In genomic region chr6:113695766-113696355, GRCm38 (mm10) we compare ENCODE assay signal across 9 mouse cellular contexts. TPM values are rescaled to one million over a fixed set of nuclear protein-coding genes. Genes with fewer than 3 reads are reported as not detected.
DNase-seq lines count a peak whose midpoint lies in the region; ATAC-seq and TF ChIP-seq lines count a peak whose summit lies in the region.
"Had no signal": no experiment of that assay in that cellular context is flagged by ENCODE, and none has a peak within 500 bp of the region (broad histone marks: within the 10 kb centered on the region; RNA-seq: fewer than 3 reads in every experiment).

No protein-coding gene starts in this region.

- peak overlapping the region; percentile 98 for H3K4me2 ChIP-seq in kidney, embryonic 15.5 days
- H3K4me2 ChIP-seq in heart, postnatal 0 days (ENCODE audit: low read depth, low read length), result peak overlapping the region; percentile 46
- peak overlapping the region; percentile 91 for H3K4me2 ChIP-seq in midbrain, embryonic 12.5 days (replicated peaks)

- no peak for TF ChIP-seq CTCF in heart, postnatal 0 days (IDR thresholded peaks at IDR 0.05; ENCODE audit: low read depth)

- peak overlapping the region; percentile 87 for H3K27ac ChIP-seq in kidney, embryonic 15.5 days
- H3K27ac ChIP-seq in heart, postnatal 0 days (ENCODE audit: low read depth), result peak overlapping the region; percentile 86
- H3K27ac ChIP-seq in midbrain, embryonic 12.5 days (replicated peaks), result no peak overlapping the region

- peak overlapping the region; percentile 89 for H3K4me3 ChIP-seq in kidney, embryonic 15.5 days (replicated peaks)
- no peak overlapping the region; the same call in 1 of the 2 replicates for H3K4me3 ChIP-seq in heart, postnatal 0 days (ENCODE audit: low read depth, low read length)
- H3K4me3 ChIP-seq in midbrain, embryonic 12.5 days, result peak overlapping the region; percentile 89; the same call in 1 of the 2 replicates

- H3K36me3 ChIP-seq in kidney, embryonic 15.5 days, result peaks cover 15% of the 10 kb centered on the region
- H3K36me3 ChIP-seq in heart, postnatal 0 days (replicated peaks; ENCODE audit: control insufficient read depth, insufficient read depth, low read length), result peaks cover 11% of the 10 kb centered on the region; the same call in 1 of the 2 replicates
- 0 out of 2 replicates have a peak, but pooled peaks cover 5% of the 10 kb centered on the region for H3K36me3 ChIP-seq in midbrain, embryonic 12.5 days

- H3K9me3 ChIP-seq in kidney, embryonic 15.5 days (replicated peaks), result no peaks in the 10 kb centered on the region
- no peaks in the 10 kb centered on the region for H3K9me3 ChIP-seq in heart, postnatal 0 days (replicated peaks; ENCODE audit: control insufficient read depth, low read length)
- no peaks in the 10 kb centered on the region for H3K9me3 ChIP-seq in midbrain, embryonic 12.5 days

- H3K27me3 ChIP-seq in kidney, embryonic 15.5 days, result no peaks in the 10 kb centered on the region
- no peaks in the 10 kb centered on the region for H3K27me3 ChIP-seq in heart, postnatal 0 days (ENCODE audit: control insufficient read depth, insufficient read depth, low read length)
- 0 out of 2 replicates have a peak, but pooled peaks cover 10% of the 10 kb centered on the region for H3K27me3 ChIP-seq in midbrain, embryonic 12.5 days

- H3K9ac ChIP-seq in kidney, embryonic 15.5 days, result no peak overlapping the region
- H3K9ac ChIP-seq in heart, postnatal 0 days (replicated peaks; ENCODE audit: low read depth, low read length), result no peak overlapping the region
- H3K9ac ChIP-seq in midbrain, embryonic 12.5 days (replicated peaks), result 0 out of 2 replicates have a peak overlapping the region, but pooled peaks have one; percentile 43

- no peak for DNase-seq in kidney, adult 9 months
- peak; percentile 61 for DNase-seq in R1 (ENCODE audit: low read depth, low spot score)
- DNase-seq in heart, postnatal 0 days (ENCODE audit: low spot score), result no peak
- DNase-seq in frontal cortex, postnatal 14 days (ENCODE audit: low spot score in 2 of 2), result no peak
- DNase-seq in thymus, postnatal 4 days, result no peak

- 40% methylated on average over 4 of the region's 4 CpGs for WGBS in kidney, embryonic 15.5 days
- 56% methylated on average over 4 of the region's 4 CpGs for WGBS in heart, postnatal 0 days
- 83% methylated on average over 4 of the region's 4 CpGs for WGBS in midbrain, embryonic 12.5 days

- no peak for TF ChIP-seq EP300 in heart, postnatal 0 days (IDR thresholded peaks at IDR 0.05; ENCODE audit: low read depth)

- peaks cover 47% of the 10 kb centered on the region for H3K4me1 ChIP-seq in kidney, embryonic 15.5 days
- peaks cover 25% of the 10 kb centered on the region for H3K4me1 ChIP-seq in heart, postnatal 0 days (ENCODE audit: control insufficient read depth, insufficient read depth)
- peaks cover 23% of the 10 kb centered on the region for H3K4me1 ChIP-seq in midbrain, embryonic 12.5 days

- no peak for ATAC-seq in kidney, embryonic 15.5 days (replicated peaks; ENCODE audit: low FRiP score)
- ATAC-seq in heart, postnatal 0 days (ENCODE audit: insufficient read depth, low read depth), result no peak
- ATAC-seq in midbrain, embryonic 12.5 days (ENCODE audit: low FRiP score, low read depth), result no peak
- no peak for ATAC-seq in inflammation-experienced regulatory T-cells, adult 6 months

RNA-seq across cellular contexts. Expression of gene Tatdn2, which starts 1.0 kb away (rescaled TPM):
- 0.49 and 0.77 TPM in 2 replicates for polyA plus RNA-seq in kidney, embryonic 15.5 days (2015; fragmentation: Nextera tagmentation; extraction: Ambion mirVana)
- total RNA-seq in heart, postnatal 0 days (2014; rRNA removed; ENCODE audit: low replicate concordance), result 32.1 and 38.5 TPM in 2 replicates
- polyA plus RNA-seq in heart, postnatal 0 days (2015; fragmentation: Nextera tagmentation; extraction: Ambion mirVana), result 0.65 and 1.1 TPM in 2 replicates
- polyA plus RNA-seq in midbrain, embryonic 12.5 days (2016; fragmentation: Nextera tagmentation; extraction: Ambion mirVana), result 0.64 and 0.93 TPM in 2 replicates
- polyA plus RNA-seq in inflammation-experienced regulatory T-cells, adult 6 months (2017; shearing (Covaris generic)), result 1 to 10 TPM; 3.2 to 7.7 (median 7.5) TPM

RNA-seq across cellular contexts. Expression of gene Ghrl, which starts 23.8 kb away (rescaled TPM):
- polyA plus RNA-seq in kidney, embryonic 15.5 days (2015; fragmentation: Nextera tagmentation; extraction: Ambion mirVana), result 0.81 and 1.2 TPM in 2 replicates
- not detected in 2 replicates for total RNA-seq in heart, postnatal 0 days (2014; rRNA removed; ENCODE audit: low replicate concordance)
- 0.23 TPM in 1 of 2 replicates, not detected in the other for polyA plus RNA-seq in heart, postnatal 0 days (2015; fragmentation: Nextera tagmentation; extraction: Ambion mirVana)
- polyA plus RNA-seq in midbrain, embryonic 12.5 days (2016; fragmentation: Nextera tagmentation; extraction: Ambion mirVana), result 0.84 and 0.90 TPM in 2 replicates
- polyA plus RNA-seq in inflammation-experienced regulatory T-cells, adult 6 months (2017; shearing (Covaris generic)), result under 1 TPM in 2 of 3 experiments, not detected in 1; 0.64 to 0.73 TPM
- total RNA-seq: neutrophil, adult 5-6 weeks had no signal

RNA-seq across cellular contexts. Expression of gene Sec13, which starts 44.7 kb away (rescaled TPM):
- 268 and 273 TPM in 2 replicates for polyA plus RNA-seq in kidney, embryonic 15.5 days (2015; fragmentation: Nextera tagmentation; extraction: Ambion mirVana)
- total RNA-seq in heart, postnatal 0 days (2014; rRNA removed; ENCODE audit: low replicate concordance), result 141 and 159 TPM in 2 replicates
- polyA plus RNA-seq in heart, postnatal 0 days (2015; fragmentation: Nextera tagmentation; extraction: Ambion mirVana), result 165 and 175 TPM in 2 replicates
- polyA plus RNA-seq in midbrain, embryonic 12.5 days (2016; fragmentation: Nextera tagmentation; extraction: Ambion mirVana), result 222 and 233 TPM in 2 replicates
- polyA plus RNA-seq in inflammation-experienced regulatory T-cells, adult 6 months (2017; shearing (Covaris generic)), result 100 to 1,000 TPM; 145 to 155 (median 153) TPM

RNA-seq across cellular contexts. Expression of gene Irak2, which starts 57.6 kb away (rescaled TPM):
- 5.2 and 5.3 TPM in 2 replicates for polyA plus RNA-seq in kidney, embryonic 15.5 days (2015; fragmentation: Nextera tagmentation; extraction: Ambion mirVana)
- total RNA-seq in heart, postnatal 0 days (2014; rRNA removed; ENCODE audit: low replicate concordance), result 7.0 and 23.2 TPM in 2 replicates
- 5.8 and 6.3 TPM in 2 replicates for polyA plus RNA-seq in heart, postnatal 0 days (2015; fragmentation: Nextera tagmentation; extraction: Ambion mirVana)
- 1.4 and 2.3 TPM in 2 replicates for polyA plus RNA-seq in midbrain, embryonic 12.5 days (2016; fragmentation: Nextera tagmentation; extraction: Ambion mirVana)
- polyA plus RNA-seq in inflammation-experienced regulatory T-cells, adult 6 months (2017; shearing (Covaris generic)), result 10 to 100 TPM; 18.1 to 35.7 (median 21.5) TPM

Comparison
In these comparisons a context has a peak if more than half of its experiments do, and no peak if none do; other contexts are left out.
1. H3K4me2 ChIP-seq: peak in every context shown above with its lines; median percentile 98 in kidney, embryonic 15.5 days; 91 in midbrain, embryonic 12.5 days; 46 in heart, postnatal 0 days.